Mouse (Mus musculus): ENCODE results near the gene Gm20388.

DNA sequence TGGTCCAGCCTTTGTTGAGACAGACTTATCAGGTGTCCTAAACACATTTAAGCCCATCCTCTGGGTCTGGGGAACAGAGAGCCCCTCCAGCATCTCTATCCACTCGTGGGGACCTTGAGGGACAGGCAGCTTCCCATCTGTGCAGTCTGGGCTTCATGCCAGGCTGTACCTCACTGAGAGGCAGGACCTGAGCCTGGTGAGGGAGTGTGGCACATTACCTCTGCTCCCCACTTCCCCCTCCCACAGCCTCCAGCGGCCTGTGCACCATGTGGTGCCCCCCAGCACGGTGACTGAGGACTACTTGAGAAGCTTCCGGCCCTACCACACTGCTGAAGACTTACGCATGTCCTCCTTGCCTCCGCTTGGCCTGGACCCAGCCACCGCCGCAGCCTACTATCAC lies 656.0 kb downstream of the Gm20388 start:
- TF ChIP-seq CTCF (IDR thresholded peaks at IDR 0.05; ENCODE audit: low read depth) (no peak), EP300 (IDR thresholded peaks at IDR 0.05; ENCODE audit: low read depth) (no peak)
